Mouse (Mus musculus): ENCODE measurements around the gene Rrm1. TPM values are rescaled to one million over a fixed set of nuclear protein-coding genes. Genes with fewer than 3 reads are reported as not detected.
A peak's percentile ranks its signal among the peaks of the same experiment; 100 is the strongest.

The Rrm1 gene
- total and polyA plus RNA-seq, 2 experiments from 2014 or later: 39.3 to 41.2 TPM

- Histone ChIP-seq H3K27me3 (ENCODE audit: insufficient read depth, low read length) (no peaks in the 10 kb centered on the region), H3K9ac (replicated peaks; ENCODE audit: low read length) (no peak overlapping the region), H3K4me1 (ENCODE audit: insufficient read depth, low read length) (no peaks in the 10 kb centered on the region), H3K36me3 (ENCODE audit: insufficient read depth, low read length) (no peaks in the 10 kb centered on the region), H3K4me2 (ENCODE audit: low read depth, low read length) (no peak overlapping the region), H3K27ac (no peak overlapping the region), H3K9me3 (ENCODE audit: low read length) (no peaks in the 10 kb centered on the region), H3K4me3 (ENCODE audit: low read length) (no peak overlapping the region)
- DNase-seq (ENCODE audit: low spot score): no peak
- no peak for TF ChIP-seq CTCF (IDR thresholded peaks at IDR 0.05; ENCODE audit: low read depth)
- ATAC-seq: no peak
- 44% methylated on average over 6 of the region's 6 CpGs for whole genome bisulfite sequencing
Measured at GRCm38 (mm10) chr7:102415841-102416240, 25.7 kb upstream of the Rrm1 start.

- Histone ChIP-seq H3K4me1 (ENCODE audit: insufficient read depth, low read length) (no peaks in the 10 kb centered on the region), H3K4me2 (ENCODE audit: low read depth, low read length) (no peak overlapping the region), H3K27me3 (ENCODE audit: insufficient read depth, low read length) (no peaks in the 10 kb centered on the region), H3K9me3 (ENCODE audit: low read length) (no peaks in the 10 kb centered on the region), H3K27ac (no peak overlapping the region), H3K9ac (replicated peaks; ENCODE audit: low read length) (no peak overlapping the region), H3K4me3 (ENCODE audit: low read length) (no peak overlapping the region), H3K36me3 (ENCODE audit: insufficient read depth, low read length) (no peaks in the 10 kb centered on the region; the same call in 1 of the 2 replicates)
- TF ChIP-seq CTCF (IDR thresholded peaks at IDR 0.05; ENCODE audit: low read depth): peak; percentile 91
- DNase-seq (ENCODE audit: low spot score) (peak; percentile 86), ATAC-seq (peak; percentile 81)
- WGBS: 6% methylated on average over 4 of the region's 4 CpGs
Measured at GRCm38 (mm10) chr7:102417398-102417797, 24.1 kb upstream of the Rrm1 start.

DNA sequence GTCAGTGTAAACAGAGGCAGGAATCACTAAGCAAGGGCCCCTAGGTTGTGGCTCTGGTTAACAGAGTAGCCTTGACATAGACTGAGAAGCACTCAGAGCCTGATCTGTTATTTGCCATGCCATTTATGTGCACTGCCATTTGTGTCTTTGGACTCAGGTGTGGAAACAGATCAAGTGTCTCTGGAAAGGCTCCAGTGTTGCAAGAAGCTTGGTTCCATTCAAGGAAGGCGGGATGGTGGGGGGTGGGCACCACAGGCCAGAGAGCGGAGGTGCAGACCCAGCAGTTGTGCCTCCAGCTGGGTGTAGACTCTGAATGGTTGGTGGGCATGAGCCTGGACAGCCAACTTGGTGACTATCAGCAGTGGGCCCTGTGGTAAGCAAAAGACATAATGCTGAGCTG is 19.5 kb upstream of the Rrm1 start:
- 94% methylated on average over 2 of the region's 2 CpGs for WGBS
- no peak for TF ChIP-seq CTCF (IDR thresholded peaks at IDR 0.05; ENCODE audit: low read depth)
- ATAC-seq: no peak

GRCm38 (mm10) chr7:102425933-102426685 is 15.4 kb upstream of the Rrm1 start:
- DNase-seq (ENCODE audit: low spot score) (no peak), ATAC-seq (no peak)
- H3K27ac ChIP-seq: no peak overlapping the region
- no peak overlapping the region for H3K4me2 ChIP-seq (ENCODE audit: low read depth, low read length)
- TF ChIP-seq CTCF (IDR thresholded peaks at IDR 0.05; ENCODE audit: low read depth): no peak
- no peak overlapping the region for H3K9ac ChIP-seq (replicated peaks; ENCODE audit: low read length)
- no peaks in the 10 kb centered on the region for H3K27me3 ChIP-seq (ENCODE audit: insufficient read depth, low read length)
- H3K4me1 ChIP-seq (ENCODE audit: insufficient read depth, low read length): no peaks in the 10 kb centered on the region
- 48% methylated on average over 6 of the region's 6 CpGs for WGBS
- H3K4me3 ChIP-seq (ENCODE audit: low read length): no peak overlapping the region
- H3K9me3 ChIP-seq (ENCODE audit: low read length): no peaks in the 10 kb centered on the region
- no peaks in the 10 kb centered on the region; the same call in 1 of the 2 replicates for H3K36me3 ChIP-seq (ENCODE audit: insufficient read depth, low read length)

More for the DNA sequence above, 19.5 kb upstream of the Rrm1 start:
- Histone ChIP-seq H3K36me3 (ENCODE audit: insufficient read depth, low read length) (no peaks in the 10 kb centered on the region; the same call in 1 of the 2 replicates), H3K27ac (no peak overlapping the region), H3K9ac (replicated peaks; ENCODE audit: low read length) (no peak overlapping the region), H3K4me3 (ENCODE audit: low read length) (no peak overlapping the region), H3K4me2 (ENCODE audit: low read depth, low read length) (no peak overlapping the region), H3K9me3 (ENCODE audit: low read length) (no peaks in the 10 kb centered on the region), H3K4me1 (ENCODE audit: insufficient read depth, low read length) (no peaks in the 10 kb centered on the region), H3K27me3 (ENCODE audit: insufficient read depth, low read length) (no peaks in the 10 kb centered on the region)
- DNase-seq (ENCODE audit: low spot score): no peak

DNA sequence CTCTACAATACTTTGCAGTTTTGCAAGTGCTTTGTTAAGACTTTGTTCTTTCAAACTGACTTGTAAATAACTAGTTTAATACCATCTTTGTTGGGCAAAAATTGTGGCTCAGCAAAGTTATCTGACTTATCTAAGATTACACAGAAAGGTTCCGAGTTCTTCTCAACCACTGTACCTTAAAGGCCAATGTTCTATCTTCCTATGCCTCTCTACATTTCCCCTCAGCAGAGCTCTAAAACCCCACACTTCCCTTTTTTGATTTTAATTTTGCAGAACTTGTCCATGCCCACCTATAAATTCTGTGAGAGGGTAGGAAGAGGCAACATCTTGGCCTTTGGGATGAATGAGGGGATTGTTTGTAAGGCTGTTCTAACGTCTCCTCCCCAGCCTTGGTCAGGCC is 7.2 kb upstream of the Rrm1 start:
- ATAC-seq: no peak
- Histone ChIP-seq H3K9me3 (ENCODE audit: low read length) (no peaks in the 10 kb centered on the region), H3K36me3 (ENCODE audit: insufficient read depth, low read length) (no peaks in the 10 kb centered on the region; the same call in 1 of the 2 replicates), H3K9ac (replicated peaks; ENCODE audit: low read length) (no peak overlapping the region), H3K4me2 (ENCODE audit: low read depth, low read length) (no peak overlapping the region), H3K4me1 (ENCODE audit: insufficient read depth, low read length) (no peaks in the 10 kb centered on the region), H3K27me3 (ENCODE audit: insufficient read depth, low read length) (no peaks in the 10 kb centered on the region), H3K27ac (no peak overlapping the region), H3K4me3 (ENCODE audit: low read length) (no peak overlapping the region)
- DNase-seq (ENCODE audit: low spot score): no peak
- 80% methylated on average over 2 of the region's 2 CpGs for WGBS
- no peak for TF ChIP-seq CTCF (IDR thresholded peaks at IDR 0.05; ENCODE audit: low read depth)

GRCm38 (mm10) chr7:102440822-102441656 is 456 bp upstream of the Rrm1 start:
- Histone ChIP-seq H3K4me3 (ENCODE audit: low read length) (peak overlapping the region; percentile 85), H3K9me3 (ENCODE audit: low read length) (no peaks in the 10 kb centered on the region), H3K27ac (peak overlapping the region; percentile 51; the same call in 1 of the 2 replicates), H3K36me3 (ENCODE audit: insufficient read depth, low read length) (no peaks in the 10 kb centered on the region), H3K27me3 (ENCODE audit: insufficient read depth, low read length) (no peaks in the 10 kb centered on the region), H3K4me1 (ENCODE audit: insufficient read depth, low read length) (peaks cover 5% of the 10 kb centered on the region; the same call in 1 of the 2 replicates), H3K9ac (replicated peaks; ENCODE audit: low read length) (no peak overlapping the region), H3K4me2 (ENCODE audit: low read depth, low read length) (peak overlapping the region; percentile 82)
- DNase-seq (ENCODE audit: low spot score) (no peak), ATAC-seq (0 out of 2 replicates have a peak, but pooled peaks have one; percentile 0)
- WGBS: 55% methylated on average over 15 of the region's 15 CpGs
- TF ChIP-seq CTCF (IDR thresholded peaks at IDR 0.05; ENCODE audit: low read depth): no peak

Measured in hindbrain, postnatal 0 days (tissue).